Mouse (Mus musculus) kidney, adult 2 months (tissue): Measurements from ENCODE around the gene Fam192a.

Experiments
- CTCF ChIP-seq: fragments of 200-500 bp; conservative IDR thresholded peaks from 2 replicates; pipeline ENCODE4 v1.5.1; 2011; ENCODE audit warnings: low read depth, mild to moderate bottlenecking, control low read depth, low read length, moderate library complexity, mixed read lengths; ENCODE audit not compliant: insufficient read depth, insufficient read length
- POLR2A ChIP-seq: fragments of 200-500 bp; IDR thresholded peaks from one replicate; pipeline ENCODE4 v1.6.1; 2011; ENCODE audit warnings: low read depth, low read length, control low read depth

DNA sequence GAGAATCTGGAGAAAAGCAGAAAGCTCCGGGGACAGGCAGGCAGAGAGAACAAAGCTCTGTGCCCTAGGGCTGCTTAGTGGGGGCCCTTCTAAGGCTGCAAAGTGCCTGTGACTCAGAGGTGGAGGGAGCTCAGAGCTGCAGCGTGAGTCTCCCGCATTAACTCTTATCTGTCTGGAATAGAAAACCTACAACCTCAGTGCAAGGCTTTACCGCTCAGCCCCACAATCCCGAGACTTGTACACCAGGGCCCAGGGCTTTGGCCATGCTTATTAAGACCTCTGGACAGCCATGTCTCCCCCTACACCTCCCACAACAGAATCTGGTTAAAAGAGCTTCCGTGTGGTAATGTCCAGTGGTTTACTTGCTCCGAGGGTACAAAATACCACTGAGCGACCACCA is 69.8 kb downstream of the Fam192a start:
- TF ChIP-seq CTCF (no peak), POLR2A (no peak)
